Mouse (Mus musculus) limb, embryonic 10.5 days (tissue): ENCODE measurements around the gene Otulin. TPM values are rescaled to one million over a fixed set of nuclear protein-coding genes. Genes with fewer than 3 reads are reported as not detected.

Experiments used
- DNase-seq: peaks from one replicate; pipeline ENCODE4 v3.0.0-alpha.2; 2017; ENCODE audit warnings: low spot score
- H3K27ac ChIP-seq: fragments of 300-500 bp; sonication (generic); 2 replicates; pipeline ENCODE4 v1.5.1; 2016; ENCODE audit warnings: mild to moderate bottlenecking
- H3K27me3 ChIP-seq: fragments of 300-500 bp; sonication (generic); 2 replicates; pipeline ENCODE4 v1.6.1; 2016; ENCODE audit warnings: low read depth, mild to moderate bottlenecking; ENCODE audit not compliant: poor library complexity, severe bottlenecking
- H3K36me3 ChIP-seq: fragments of 300-500 bp; sonication (generic); 2 replicates; pipeline ENCODE4 v1.6.1; 2016; ENCODE audit warnings: mild to moderate bottlenecking, moderate library complexity
- H3K4me1 ChIP-seq: fragments of 300-500 bp; sonication (generic); 2 replicates; pipeline ENCODE4 v1.6.1; 2016
- H3K4me3 ChIP-seq: fragments of 300-500 bp; sonication (generic); 2 replicates; pipeline ENCODE4 v1.5.1; 2016; ENCODE audit warnings: mild to moderate bottlenecking, moderate library complexity
- H3K9me3 ChIP-seq: fragments of 300-500 bp; sonication (generic); replicated peaks from 2 replicates; pipeline ENCODE4 v1.6.1; 2016; ENCODE audit warnings: mild to moderate bottlenecking
- WGBS: fragments of 180-500 bp; shearing (Covaris S2); methylation state at CpG from one replicate; pipeline ENCODE4 v1.1.7; 2016; 5-methylcytosine and 5-hydroxymethylcytosine counted together
- polyA plus RNA-seq: library from polyadenylated mRNA; unstranded; fragments of >200 nt; fragmentation: Nextera tagmentation; extraction: Ambion mirVana; gene quantifications from 2 replicates; pipeline ENCODE4 v1.2.1, GENCODE M21; 2016

Otulin gene
- polyA plus RNA-seq, 1 experiment from 2014 or later = 28.9 TPM

DNA sequence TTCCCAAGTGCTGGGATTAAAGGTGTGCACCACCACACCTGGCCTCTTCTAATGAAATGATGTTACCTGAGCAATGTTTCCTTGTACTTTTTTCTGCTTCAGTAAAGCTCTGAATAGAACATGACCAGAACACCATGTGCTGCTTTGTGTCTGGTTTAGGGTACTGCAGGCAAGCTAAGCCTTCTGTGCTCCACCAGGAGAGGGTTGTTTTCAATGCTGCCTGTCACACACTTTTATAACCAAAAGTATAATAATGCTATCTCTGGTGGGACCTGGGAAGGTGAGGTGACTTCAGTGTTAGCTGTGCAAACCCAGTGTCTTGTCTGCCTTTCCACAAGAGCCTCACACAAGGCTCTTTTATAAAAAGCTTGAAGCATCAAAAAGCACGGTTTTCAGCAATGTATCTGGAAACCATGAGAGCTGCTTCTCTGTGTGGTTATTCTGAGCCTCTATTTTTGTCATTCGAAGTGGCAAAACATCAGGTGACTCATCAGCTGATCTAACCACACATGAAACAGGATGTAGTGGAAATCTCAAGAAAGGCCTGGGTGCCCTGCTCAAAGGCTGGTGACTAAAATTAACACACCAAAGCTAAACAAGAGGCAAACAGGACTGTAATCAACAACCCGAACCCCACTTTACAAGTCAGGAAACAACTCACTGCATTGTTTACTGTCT is 33.9 kb downstream of the Otulin start:
- no peak overlapping the region for H3K27ac ChIP-seq
- 79% methylated on average over 3 of the region's 3 CpGs for WGBS
- peaks cover 57% of the 10 kb centered on the region for H3K36me3 ChIP-seq

DNA sequence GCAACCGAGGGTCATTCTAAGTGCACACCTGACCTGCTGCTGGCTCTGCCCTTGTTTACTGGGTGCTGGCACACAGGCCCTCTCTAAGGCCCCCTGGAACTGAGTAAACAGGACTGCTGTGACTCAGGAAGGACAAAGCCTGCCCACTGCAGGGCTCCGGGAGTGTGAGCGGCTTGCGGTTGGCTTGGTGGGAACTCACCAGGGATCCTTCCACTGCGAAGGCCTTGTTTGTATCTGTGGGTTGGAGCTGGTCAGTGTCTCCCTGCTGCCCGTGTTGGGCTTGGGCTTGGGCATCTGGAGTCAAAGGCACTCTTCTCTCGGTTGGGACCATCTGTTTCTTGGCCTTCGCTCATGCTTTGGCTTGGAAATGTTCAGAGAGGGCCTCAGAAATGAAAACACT is 34.9 kb downstream of the Otulin start:
- peak overlapping the region; percentile 83 for H3K27ac ChIP-seq
- H3K36me3 ChIP-seq = peaks cover 54% of the 10 kb centered on the region
- H3K4me3 ChIP-seq = no peak overlapping the region
- no peak for DNase-seq
- peaks cover 10% of the 10 kb centered on the region for H3K4me1 ChIP-seq
- no peaks in the 10 kb centered on the region for H3K27me3 ChIP-seq
- H3K9me3 ChIP-seq = no peaks in the 10 kb centered on the region
- WGBS = 63% methylated on average over 8 of the region's 8 CpGs

More for the DNA sequence above, 33.9 kb downstream of the Otulin start:
- Histone ChIP-seq H3K9me3 (no peaks in the 10 kb centered on the region), H3K4me3 (no peak overlapping the region), H3K27me3 (no peaks in the 10 kb centered on the region), H3K4me1 (peaks cover 10% of the 10 kb centered on the region)
- DNase-seq = no peak

DNA sequence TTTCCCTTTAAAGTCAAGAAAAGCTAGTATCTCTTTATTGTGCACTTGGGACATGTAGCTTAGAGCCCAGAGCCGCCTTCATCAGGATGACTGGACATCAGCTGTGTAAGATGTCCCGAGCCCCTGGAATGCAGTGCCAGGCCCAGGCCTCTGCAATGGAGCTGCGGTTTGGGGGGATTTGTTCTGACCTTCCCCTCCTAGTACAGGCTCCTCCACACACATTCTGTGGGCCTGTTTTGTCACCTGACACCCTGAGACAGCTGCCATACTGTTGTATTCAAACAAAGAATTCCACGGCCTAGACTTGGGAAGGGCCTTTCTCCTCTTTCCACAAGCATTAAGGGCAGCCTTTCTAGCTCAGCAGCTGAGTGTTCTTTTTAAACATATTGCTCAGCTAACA is 35.5 kb downstream of the Otulin start:
- H3K27ac ChIP-seq = peak overlapping the region; percentile 83
- H3K4me3 ChIP-seq = no peak overlapping the region
- H3K4me1 ChIP-seq = peaks cover 10% of the 10 kb centered on the region
- no peak for DNase-seq
- peaks cover 54% of the 10 kb centered on the region for H3K36me3 ChIP-seq
- no peaks in the 10 kb centered on the region for H3K9me3 ChIP-seq
- 48% methylated on average over 4 of the region's 4 CpGs for WGBS
- no peaks in the 10 kb centered on the region for H3K27me3 ChIP-seq

DNA sequence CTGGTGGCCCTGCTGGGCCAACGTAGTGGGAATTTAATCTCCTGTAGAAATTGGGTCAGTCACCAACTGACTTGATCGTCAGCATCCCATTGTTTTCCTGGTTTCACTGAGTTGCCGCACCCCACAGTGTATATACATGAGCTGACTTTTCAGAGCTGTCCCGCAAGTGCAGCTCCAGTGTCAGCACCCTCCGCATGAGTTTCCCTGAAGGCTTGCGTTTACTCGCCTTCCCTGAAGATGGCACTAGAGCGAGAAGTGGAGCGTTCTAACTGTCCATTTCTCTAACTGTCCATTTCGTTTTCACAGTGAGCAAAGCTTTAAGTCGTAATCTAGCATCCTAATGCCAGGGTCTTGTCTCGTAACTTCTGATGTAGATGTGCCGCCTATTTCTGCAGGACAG is 36.8 kb downstream of the Otulin start:
- no peak for DNase-seq
- Histone ChIP-seq H3K9me3 (no peaks in the 10 kb centered on the region), H3K4me3 (no peak overlapping the region), H3K27me3 (no peaks in the 10 kb centered on the region), H3K4me1 (peaks cover 10% of the 10 kb centered on the region), H3K27ac (no peak overlapping the region), H3K36me3 (peaks cover 45% of the 10 kb centered on the region)
- WGBS = 87% methylated on average over 13 of the region's 13 CpGs

DNA sequence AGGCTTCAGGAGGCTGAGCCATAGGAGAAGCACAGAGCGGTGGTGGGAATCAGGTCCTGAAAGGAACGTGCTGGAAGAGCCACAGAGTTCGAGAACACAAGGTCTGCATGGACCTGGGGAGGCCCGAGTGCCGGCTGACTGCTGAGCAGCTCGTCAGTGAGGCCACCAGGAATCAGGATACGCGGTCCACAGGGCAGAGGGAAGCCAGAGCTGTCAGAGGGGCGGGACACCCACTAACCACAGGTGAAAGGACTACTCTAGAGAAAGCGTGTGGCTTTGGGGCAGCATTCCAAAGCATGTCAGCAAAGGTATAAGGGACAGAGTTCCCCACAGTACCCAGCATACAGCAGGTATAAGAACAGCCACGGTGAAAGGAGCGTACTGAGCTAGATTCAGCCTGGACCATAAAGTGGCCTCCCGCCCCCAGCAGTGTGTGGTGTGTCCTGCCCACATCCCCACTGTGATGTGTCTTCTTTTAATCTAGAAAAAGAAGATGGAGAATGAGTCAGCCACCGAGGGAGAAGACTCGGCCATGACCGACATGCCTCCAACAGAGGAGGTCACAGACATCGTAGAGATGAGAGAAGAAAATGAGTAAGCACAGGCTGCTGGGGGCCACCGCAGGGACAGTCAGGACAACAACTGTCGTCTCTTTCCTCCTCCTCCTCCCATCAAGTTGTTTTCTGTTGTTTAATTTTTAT is 37.7 kb downstream of the Otulin start:
- no peak for DNase-seq
- WGBS = 92% methylated on average over 19 of the region's 19 CpGs
- Histone ChIP-seq H3K9me3 (no peaks in the 10 kb centered on the region), H3K4me1 (peaks cover 10% of the 10 kb centered on the region), H3K27me3 (no peaks in the 10 kb centered on the region), H3K36me3 (peaks cover 38% of the 10 kb centered on the region), H3K4me3 (no peak overlapping the region), H3K27ac (no peak overlapping the region)

DNA sequence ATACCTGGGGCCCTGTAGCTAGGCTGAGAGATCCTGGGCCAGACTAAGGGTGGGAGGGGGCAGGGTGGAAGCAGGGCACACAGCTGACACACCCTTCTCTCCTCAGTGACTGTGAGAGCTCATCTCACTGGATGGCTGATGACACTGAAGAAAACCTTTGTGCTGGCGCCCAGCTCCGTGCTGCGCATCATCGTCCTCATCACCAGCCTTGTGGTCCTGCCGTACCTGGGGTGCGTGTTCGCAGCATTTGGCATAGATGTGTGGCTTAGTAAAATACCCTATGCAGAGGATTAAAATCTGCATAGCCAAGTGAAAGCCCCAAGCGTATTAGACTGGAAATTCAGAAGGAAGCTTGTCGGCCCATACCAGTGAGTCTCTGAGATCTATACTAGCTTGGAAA is 39.7 kb downstream of the Otulin start:
- DNase-seq = no peak
- Histone ChIP-seq H3K9me3 (no peaks in the 10 kb centered on the region), H3K27ac (no peak overlapping the region), H3K4me1 (peaks cover 10% of the 10 kb centered on the region), H3K4me3 (no peak overlapping the region), H3K36me3 (peaks cover 37% of the 10 kb centered on the region), H3K27me3 (no peaks in the 10 kb centered on the region)
- 98% methylated on average over 9 of the region's 9 CpGs for WGBS

DNA sequence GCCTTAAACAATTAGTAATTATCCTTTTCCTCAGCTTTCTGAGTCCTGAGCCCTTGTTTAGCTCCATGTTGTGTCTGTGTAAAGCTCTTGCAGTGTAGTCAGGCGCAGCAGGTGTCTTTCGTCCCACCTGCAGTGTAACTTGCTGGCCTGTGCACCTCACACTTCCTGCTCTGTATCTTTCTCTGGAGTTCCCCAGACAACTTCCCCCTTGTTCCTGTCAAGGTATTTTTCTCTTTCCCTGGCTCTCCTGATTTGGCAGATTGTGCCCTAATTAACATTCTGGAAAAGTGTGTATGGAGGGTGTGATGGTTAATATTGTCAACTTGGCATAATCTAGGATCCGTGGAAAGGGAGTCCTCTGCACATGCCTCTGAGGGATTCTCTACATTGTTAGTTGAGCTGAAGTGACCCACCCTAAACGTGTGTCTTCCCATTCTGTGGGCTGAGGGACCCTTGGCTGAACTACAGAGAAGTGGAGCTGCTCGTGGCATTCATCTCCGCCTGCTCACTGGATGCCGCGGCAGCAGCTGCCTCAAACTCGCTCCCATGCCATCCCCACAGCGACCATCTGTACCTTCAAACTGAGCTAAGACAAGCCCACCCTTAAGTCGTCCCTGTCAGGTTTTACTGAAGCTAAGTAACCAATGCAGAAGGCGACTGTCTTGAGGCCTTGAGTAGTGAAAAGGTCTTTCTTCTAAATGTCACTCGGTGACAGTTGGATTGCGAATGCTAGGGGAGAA is 42.2 kb downstream of the Otulin start:
- Histone ChIP-seq H3K27ac (no peak overlapping the region), H3K27me3 (no peaks in the 10 kb centered on the region), H3K4me3 (no peak overlapping the region), H3K9me3 (no peaks in the 10 kb centered on the region), H3K36me3 (peaks cover 22% of the 10 kb centered on the region), H3K4me1 (no peaks in the 10 kb centered on the region)
- 87% methylated on average over 14 of the region's 14 CpGs for WGBS
- no peak for DNase-seq

DNA sequence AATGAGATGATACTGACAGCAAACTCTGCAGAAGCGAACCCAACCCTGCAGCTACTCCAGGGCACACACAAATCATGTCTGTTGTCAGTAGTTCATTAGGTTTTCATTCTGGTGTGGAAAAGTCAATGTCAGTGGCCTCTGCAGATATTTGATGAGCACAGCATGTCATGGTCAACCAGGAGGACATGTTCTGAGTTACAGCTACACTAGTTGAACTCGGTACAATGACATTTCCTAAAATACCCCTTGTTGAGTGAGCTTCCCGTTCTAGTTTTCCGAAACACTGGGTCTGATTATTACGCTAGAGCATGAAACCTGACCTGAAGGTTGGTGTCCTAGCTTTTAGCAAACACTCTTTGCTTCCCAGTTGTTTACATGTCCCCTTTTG is 44.4 kb downstream of the Otulin start:
- Histone ChIP-seq H3K4me3 (no peak overlapping the region), H3K9me3 (no peaks in the 10 kb centered on the region), H3K27me3 (no peaks in the 10 kb centered on the region), H3K27ac (no peak overlapping the region), H3K36me3 (peaks cover 17% of the 10 kb centered on the region), H3K4me1 (no peaks in the 10 kb centered on the region)
- no peak for DNase-seq
- WGBS = 90% methylated on average over 5 of the region's 5 CpGs

DNA sequence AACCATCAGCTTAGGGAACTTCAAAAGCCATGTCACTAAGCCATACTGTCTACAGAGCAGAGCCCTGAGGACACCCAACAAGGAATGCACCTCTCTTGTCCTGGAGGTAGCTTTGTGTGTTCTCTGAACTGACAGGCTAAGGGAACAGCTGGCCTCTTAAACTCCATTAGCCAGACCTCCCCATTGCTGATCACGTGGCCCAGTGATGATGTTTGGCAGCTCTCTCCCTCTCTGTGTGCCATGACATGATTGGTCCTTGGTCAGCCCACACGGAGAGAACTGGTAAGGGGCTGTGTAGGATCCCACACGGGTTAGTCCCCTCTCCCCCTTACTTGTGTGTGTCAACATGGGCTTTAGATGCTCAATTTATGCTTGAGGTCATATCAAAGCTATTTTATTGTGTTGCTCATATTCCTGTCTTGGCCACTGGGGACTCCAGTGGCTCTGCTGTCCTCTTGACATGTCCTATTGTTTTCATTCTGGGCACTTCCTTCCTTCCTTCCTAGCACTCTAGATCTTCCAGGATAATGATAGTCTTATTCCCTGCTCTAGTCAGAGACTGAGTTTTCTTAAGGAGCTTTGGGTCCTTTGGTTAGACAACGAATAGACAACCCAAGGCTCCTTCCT is 44.9 kb downstream of the Otulin start:
- Histone ChIP-seq H3K27ac (no peak overlapping the region), H3K36me3 (peaks cover 12% of the 10 kb centered on the region), H3K9me3 (no peaks in the 10 kb centered on the region), H3K4me1 (no peaks in the 10 kb centered on the region), H3K4me3 (no peak overlapping the region), H3K27me3 (no peaks in the 10 kb centered on the region)
- WGBS = 84% methylated on average over 4 of the region's 4 CpGs
- no peak for DNase-seq

DNA sequence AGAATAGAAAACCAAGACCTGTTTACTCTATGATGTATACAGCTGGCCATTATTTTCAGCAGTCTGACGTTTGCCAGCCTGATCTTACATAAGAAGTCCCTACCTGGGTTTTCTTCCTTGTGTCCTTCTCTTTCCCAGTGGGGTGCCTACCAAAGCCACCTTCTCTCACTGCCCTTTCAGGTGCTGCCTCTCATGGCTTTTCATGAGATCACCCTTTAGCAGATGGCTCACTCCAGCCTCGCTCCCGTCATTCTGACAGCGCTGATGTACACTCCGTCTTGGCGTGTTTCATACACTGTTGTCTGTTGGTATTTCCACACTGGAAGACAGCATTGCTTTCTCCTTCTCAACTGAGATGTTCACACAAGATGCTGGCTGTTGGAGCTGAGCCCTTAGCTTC is 46.9 kb downstream of the Otulin start:
- Histone ChIP-seq H3K4me1 (no peaks in the 10 kb centered on the region), H3K27me3 (no peaks in the 10 kb centered on the region), H3K36me3 (peaks cover 3% of the 10 kb centered on the region; the same call in 1 of the 2 replicates), H3K27ac (no peak overlapping the region), H3K9me3 (no peaks in the 10 kb centered on the region), H3K4me3 (no peak overlapping the region)
- WGBS = 92% methylated on average over 6 of the region's 6 CpGs
- no peak for DNase-seq

DNA sequence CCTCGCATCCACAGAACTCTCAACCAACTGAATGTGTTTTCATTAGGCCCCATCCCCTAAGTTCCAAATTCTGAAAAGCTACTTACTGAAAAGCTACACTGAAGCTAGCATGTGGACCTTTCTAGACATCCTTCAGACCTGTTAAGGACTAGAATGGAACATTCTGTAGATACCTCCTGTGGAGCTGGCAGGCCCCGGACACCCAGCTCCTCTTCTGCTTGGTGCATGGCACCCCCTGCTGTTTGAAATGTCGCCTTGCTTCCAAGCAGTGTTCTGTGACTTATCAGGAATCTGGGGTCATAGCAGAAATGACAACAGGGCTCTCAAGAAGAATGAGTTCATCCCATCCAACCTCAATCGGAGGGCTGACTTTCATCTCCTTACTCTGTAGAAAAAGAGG is 47.5 kb downstream of the Otulin start:
- H3K27me3 ChIP-seq = no peaks in the 10 kb centered on the region
- H3K9me3 ChIP-seq = no peaks in the 10 kb centered on the region
- H3K4me3 ChIP-seq = no peak overlapping the region
- DNase-seq = no peak
- no peaks in the 10 kb centered on the region for H3K4me1 ChIP-seq
- H3K36me3 ChIP-seq = peaks cover 3% of the 10 kb centered on the region; the same call in 1 of the 2 replicates
- no peak overlapping the region for H3K27ac ChIP-seq
- WGBS = 79% methylated on average over 4 of the region's 4 CpGs

DNA sequence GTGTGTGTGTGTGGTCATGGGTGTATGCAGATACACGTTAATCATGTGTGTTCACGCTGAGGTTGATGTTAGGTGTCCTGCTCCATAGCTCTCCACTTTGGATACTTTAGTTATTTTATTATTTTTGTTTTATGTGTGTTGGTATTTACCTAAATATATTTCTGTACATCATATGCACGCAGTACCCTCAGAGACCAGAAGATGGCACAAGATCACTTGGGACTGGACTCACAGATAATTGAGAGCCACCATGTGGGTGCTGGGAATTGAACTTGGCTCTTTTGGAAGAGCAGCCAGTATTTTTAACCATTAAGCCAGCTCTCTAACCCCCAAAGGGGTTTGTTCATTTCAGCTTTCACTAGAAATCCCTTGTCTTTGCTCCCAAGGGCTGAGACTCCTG is 48.1 kb downstream of the Otulin start:
- H3K4me1 ChIP-seq = no peaks in the 10 kb centered on the region
- no peak for DNase-seq
- 90% methylated on average over 3 of the region's 3 CpGs for WGBS
- peaks cover 3% of the 10 kb centered on the region; the same call in 1 of the 2 replicates for H3K36me3 ChIP-seq
- no peaks in the 10 kb centered on the region for H3K27me3 ChIP-seq
- no peak overlapping the region for H3K27ac ChIP-seq
- no peaks in the 10 kb centered on the region for H3K9me3 ChIP-seq
- H3K4me3 ChIP-seq = no peak overlapping the region

DNA sequence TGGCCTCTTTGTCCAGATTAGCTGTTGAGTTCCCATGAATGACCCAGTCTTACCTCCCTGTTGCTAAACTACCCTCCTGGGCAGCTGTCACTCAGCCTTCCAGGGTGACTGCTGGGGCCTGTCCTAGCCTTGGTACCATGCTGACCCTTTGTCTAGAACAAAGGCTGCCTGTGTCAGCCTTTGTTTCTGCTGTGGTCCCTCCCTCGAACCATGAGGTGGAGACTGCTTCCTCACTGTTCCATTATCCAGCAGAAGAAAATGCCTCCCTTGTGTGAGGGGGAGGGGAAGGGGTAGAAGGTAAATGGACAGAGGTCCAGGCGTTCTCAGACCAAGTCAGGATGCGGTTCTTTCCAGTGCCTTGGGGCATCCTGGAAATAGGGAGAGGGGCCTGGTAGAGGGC is 48.9 kb downstream of the Otulin start:
- H3K9me3 ChIP-seq = no peaks in the 10 kb centered on the region
- no peaks in the 10 kb centered on the region for H3K27me3 ChIP-seq
- 0 out of 2 replicates have a peak overlapping the region, but pooled peaks have one; percentile 33 for H3K27ac ChIP-seq
- WGBS = 67% methylated on average over 3 of the region's 3 CpGs
- no peaks in the 10 kb centered on the region for H3K4me1 ChIP-seq
- peaks cover 3% of the 10 kb centered on the region; the same call in 1 of the 2 replicates for H3K36me3 ChIP-seq
- no peak overlapping the region for H3K4me3 ChIP-seq
- DNase-seq = no peak
